Mouse (Mus musculus): ENCODE data around the gene Col3a1. TPM values are rescaled to one million over a fixed set of nuclear protein-coding genes. Genes with fewer than 3 reads are reported as not detected.

The Col3a1 gene
- total RNA-seq (2023), result 0.86 TPM

GRCm38 (mm10) chr1:45311388-45311787 is at the start of gene Col3a1:
Col3a1 (plus strand) TSS chr1:45311538.

Other genes starting within 250 kb of the Col3a1 start
- not detected for gene Col5a2, start 191.7 kb downstream of the Col3a1 start, total RNA-seq (2023)

Measured in CD8-positive naive resting alpha-beta T cell, adult 57 days (primary cell).